Mouse (Mus musculus): ENCODE measurements around the gene Adrm1.

The Adrm1 gene

GRCm38 (mm10) chr2:180185686-180186085 lies 14.4 kb downstream of the Adrm1 start:
- DNase-seq = no peak

- no peak for DNase-seq
Observed at GRCm38 (mm10) chr2:180187362-180187761, 16.1 kb downstream of the Adrm1 start.

- DNase-seq = no peak
Observed at GRCm38 (mm10) chr2:180196610-180197322, 25.5 kb downstream of the Adrm1 start.

GRCm38 (mm10) chr2:180197323-180198037 lies 26.2 kb downstream of the Adrm1 start:
- no peak for DNase-seq

- DNase-seq = no peak
Observed at GRCm38 (mm10) chr2:180198782-180199181, 27.5 kb downstream of the Adrm1 start.

- DNase-seq = no peak
Observed at GRCm38 (mm10) chr2:180200681-180201080, 29.4 kb downstream of the Adrm1 start.

GRCm38 (mm10) chr2:180201303-180201702 lies 30.0 kb downstream of the Adrm1 start:
- no peak for DNase-seq

- DNase-seq = no peak
Observed at GRCm38 (mm10) chr2:180202263-180202662, 31.0 kb downstream of the Adrm1 start.

GRCm38 (mm10) chr2:180202805-180203204 lies 31.5 kb downstream of the Adrm1 start:
- no peak for DNase-seq

- DNase-seq = no peak
Observed at GRCm38 (mm10) chr2:180204501-180204900, 33.2 kb downstream of the Adrm1 start.

- DNase-seq = no peak
Observed at GRCm38 (mm10) chr2:180205083-180205955, 34.0 kb downstream of the Adrm1 start.

GRCm38 (mm10) chr2:180205956-180206280 lies 34.6 kb downstream of the Adrm1 start:
- DNase-seq = no peak

GRCm38 (mm10) chr2:180207840-180208239 lies 36.6 kb downstream of the Adrm1 start:
- no peak for DNase-seq

- no peak for DNase-seq
Observed at GRCm38 (mm10) chr2:180208976-180209375, 37.7 kb downstream of the Adrm1 start.

GRCm38 (mm10) chr2:180212255-180212654 lies 41.0 kb downstream of the Adrm1 start:
- no peak for DNase-seq

- no peak for DNase-seq
Observed at GRCm38 (mm10) chr2:180214352-180214978, 43.2 kb downstream of the Adrm1 start.

GRCm38 (mm10) chr2:180215011-180215461 lies 43.8 kb downstream of the Adrm1 start:
- DNase-seq = no peak

- DNase-seq = no peak
Observed at GRCm38 (mm10) chr2:180215951-180216350, 44.7 kb downstream of the Adrm1 start.

GRCm38 (mm10) chr2:180216921-180217320 lies 45.6 kb downstream of the Adrm1 start:
- no peak for DNase-seq

GRCm38 (mm10) chr2:180217587-180217986 lies 46.3 kb downstream of the Adrm1 start:
- DNase-seq = peak; percentile 54 to 55

GRCm38 (mm10) chr2:180218241-180218640 lies 47.0 kb downstream of the Adrm1 start:
- DNase-seq = no peak

- DNase-seq = no peak
Observed at GRCm38 (mm10) chr2:180218677-180219076, 47.4 kb downstream of the Adrm1 start.
